Mouse (Mus musculus) embryo, embryonic 11.5 days (tissue): ENCODE measurements around the gene Saa2.

Experiments
- DNase-seq: peaks from one replicate; pipeline ENCODE4 v3.0.0-alpha.2; 2012; ENCODE audit warnings: low read depth, low spot score

Gene Saa2

GRCm38 (mm10) chr7:46762601-46763000 lies 11.0 kb downstream of the Saa2 start:
- DNase-seq, result no peak

- DNase-seq, result no peak
Observed at GRCm38 (mm10) chr7:46764672-46765071, 13.1 kb downstream of the Saa2 start.

- DNase-seq, result no peak
Observed at GRCm38 (mm10) chr7:46767371-46767770, 15.8 kb downstream of the Saa2 start.

- DNase-seq, result no peak
Observed at GRCm38 (mm10) chr7:46768451-46768850, 16.9 kb downstream of the Saa2 start.

- peak; percentile 48 for DNase-seq
Observed at GRCm38 (mm10) chr7:46770706-46771105, 19.1 kb downstream of the Saa2 start.

GRCm38 (mm10) chr7:46789177-46789849 lies 37.7 kb downstream of the Saa2 start:
- no peak for DNase-seq

- no peak for DNase-seq
Observed at GRCm38 (mm10) chr7:46793871-46794270, 42.3 kb downstream of the Saa2 start.

GRCm38 (mm10) chr7:46795287-46796205 lies 44.0 kb downstream of the Saa2 start, which contains the start of the genes Hps5 and Gtf2h1:
Hps5 (minus strand) TSS chr7:46796064.
Gtf2h1 (plus strand) TSS chr7:46796103.
- DNase-seq, result peak; percentile 96

GRCm38 (mm10) chr7:46796206-46796679 lies 44.7 kb downstream of the Saa2 start:
- no peak for DNase-seq

GRCm38 (mm10) chr7:46796779-46797178 lies 45.2 kb downstream of the Saa2 start:
- no peak for DNase-seq
